Mouse (Mus musculus): ENCODE data around the gene Trpc1. TPM values are rescaled to one million over a fixed set of nuclear protein-coding genes. Genes with fewer than 3 reads are reported as not detected.

The Trpc1 gene
- polyA plus RNA-seq (2015; fragmentation: Nextera tagmentation; extraction: Ambion mirVana): 0.46 and 0.55 TPM in 2 replicates

DNA sequence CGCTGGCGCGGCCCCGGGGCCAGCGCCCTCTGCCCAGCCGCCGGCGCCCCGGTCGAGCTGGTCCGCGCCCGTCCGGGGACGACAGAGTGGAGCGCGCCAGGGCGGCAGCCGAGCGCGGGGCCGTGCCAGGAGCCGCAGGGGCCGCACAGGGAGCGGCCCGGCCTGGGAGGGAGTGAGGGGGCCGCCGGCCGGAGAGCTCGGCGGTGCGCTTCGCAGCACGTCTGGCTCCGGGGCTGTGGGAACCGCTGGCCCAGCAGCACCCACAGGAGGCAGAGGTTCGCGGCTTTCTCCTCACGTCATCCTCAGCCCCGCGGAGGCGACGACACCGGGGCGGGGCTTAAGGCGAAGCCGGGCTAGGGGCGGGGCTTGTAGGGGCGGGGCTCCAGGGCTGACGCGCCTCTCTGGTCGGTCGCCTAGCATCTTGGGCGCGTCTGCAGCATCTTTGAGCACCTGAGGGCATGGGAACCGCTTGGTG lies at the start of gene Trpc1:
Trpc1 (minus strand) TSS at position 339 of the 475 bp plus-strand sequence.
- Histone ChIP-seq H3K36me3 (replicated peaks) (no peaks in the 10 kb centered on the region), H3K4me2 (peak within 1 kb of the TSS; percentile 88), H3K9ac (peak within 1 kb of the TSS; percentile 61; the same call in 1 of the 2 replicates), H3K9me3 (replicated peaks) (no peaks in the 10 kb centered on the region), H3K27me3 (peaks cover 45% of the 10 kb centered on the region), H3K27ac (replicated peaks) (0 out of 2 replicates have a peak within 1 kb of the TSS, but pooled peaks have one; percentile 22), H3K4me1 (replicated peaks) (peaks cover 13% of the 10 kb centered on the region), H3K4me3 (replicated peaks) (peak within 1 kb of the TSS; percentile 65)
- peak; percentile 91 for ATAC-seq (ENCODE audit: insufficient read depth)
- WGBS (ENCODE audit: insufficient replicate concordance): under 1% methylated on average over 55 of the region's 56 CpGs

DNA sequence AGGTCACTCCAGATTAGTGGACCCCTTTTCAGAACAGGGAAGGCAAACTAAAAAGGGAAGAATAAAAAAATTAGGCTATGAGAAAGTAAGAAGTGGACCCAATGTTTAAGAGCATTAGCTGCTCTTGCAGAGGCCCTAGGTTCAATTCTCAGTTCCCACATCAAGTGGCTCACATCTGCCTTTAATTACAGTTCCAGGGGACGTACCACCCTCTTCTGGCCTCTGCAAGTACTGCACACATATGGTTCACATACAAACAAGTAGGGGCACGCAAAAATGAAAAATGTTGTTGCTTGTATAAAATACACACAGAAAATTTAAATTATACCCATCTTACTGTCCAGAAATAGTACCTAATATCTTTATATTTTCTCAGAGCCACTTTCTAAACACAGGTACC lies 46.1 kb upstream of the Trpc1 start:
- H3K4me2 ChIP-seq: no peak overlapping the region
- H3K4me3 ChIP-seq (replicated peaks): no peak overlapping the region
- 66% methylated on average over 2 of the region's 2 CpGs for WGBS (ENCODE audit: insufficient replicate concordance)
- no peaks in the 10 kb centered on the region for H3K27me3 ChIP-seq
- no peaks in the 10 kb centered on the region for H3K36me3 ChIP-seq (replicated peaks)
- H3K9me3 ChIP-seq (replicated peaks): no peaks in the 10 kb centered on the region
- H3K9ac ChIP-seq: no peak overlapping the region
- H3K4me1 ChIP-seq (replicated peaks): 0 out of 2 replicates have a peak, but pooled peaks cover 2% of the 10 kb centered on the region
- no peak for ATAC-seq (ENCODE audit: insufficient read depth)
- no peak overlapping the region for H3K27ac ChIP-seq (replicated peaks)

DNA sequence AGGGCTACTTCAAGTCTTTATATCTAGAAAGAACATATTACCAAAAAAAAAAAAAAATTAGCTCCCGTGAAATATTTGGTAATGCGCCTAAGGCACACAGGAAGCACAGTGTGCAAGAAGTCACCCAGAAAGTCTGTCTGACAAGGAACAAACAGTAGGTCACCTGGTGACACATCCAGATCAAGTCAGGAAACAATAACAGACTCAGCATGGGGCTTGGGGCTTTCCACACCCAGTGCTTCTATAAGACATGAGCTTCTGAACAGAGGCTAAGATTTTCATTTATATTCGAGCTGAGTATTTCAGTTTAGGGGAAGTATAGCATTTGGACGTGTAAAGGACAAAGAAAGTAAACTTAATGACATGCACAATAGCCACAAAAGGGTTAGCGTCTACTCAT lies 45.7 kb upstream of the Trpc1 start:
- H3K36me3 ChIP-seq (replicated peaks): no peaks in the 10 kb centered on the region
- ATAC-seq (ENCODE audit: insufficient read depth): no peak
- H3K27me3 ChIP-seq: no peaks in the 10 kb centered on the region
- no peak overlapping the region for H3K9ac ChIP-seq
- H3K9me3 ChIP-seq (replicated peaks): no peaks in the 10 kb centered on the region
- H3K4me1 ChIP-seq (replicated peaks): 0 out of 2 replicates have a peak, but pooled peaks cover 2% of the 10 kb centered on the region
- no peak overlapping the region for H3K4me3 ChIP-seq (replicated peaks)
- WGBS (ENCODE audit: insufficient replicate concordance): 68% methylated on average over 5 of the region's 5 CpGs
- H3K27ac ChIP-seq (replicated peaks): no peak overlapping the region
- H3K4me2 ChIP-seq: no peak overlapping the region

DNA sequence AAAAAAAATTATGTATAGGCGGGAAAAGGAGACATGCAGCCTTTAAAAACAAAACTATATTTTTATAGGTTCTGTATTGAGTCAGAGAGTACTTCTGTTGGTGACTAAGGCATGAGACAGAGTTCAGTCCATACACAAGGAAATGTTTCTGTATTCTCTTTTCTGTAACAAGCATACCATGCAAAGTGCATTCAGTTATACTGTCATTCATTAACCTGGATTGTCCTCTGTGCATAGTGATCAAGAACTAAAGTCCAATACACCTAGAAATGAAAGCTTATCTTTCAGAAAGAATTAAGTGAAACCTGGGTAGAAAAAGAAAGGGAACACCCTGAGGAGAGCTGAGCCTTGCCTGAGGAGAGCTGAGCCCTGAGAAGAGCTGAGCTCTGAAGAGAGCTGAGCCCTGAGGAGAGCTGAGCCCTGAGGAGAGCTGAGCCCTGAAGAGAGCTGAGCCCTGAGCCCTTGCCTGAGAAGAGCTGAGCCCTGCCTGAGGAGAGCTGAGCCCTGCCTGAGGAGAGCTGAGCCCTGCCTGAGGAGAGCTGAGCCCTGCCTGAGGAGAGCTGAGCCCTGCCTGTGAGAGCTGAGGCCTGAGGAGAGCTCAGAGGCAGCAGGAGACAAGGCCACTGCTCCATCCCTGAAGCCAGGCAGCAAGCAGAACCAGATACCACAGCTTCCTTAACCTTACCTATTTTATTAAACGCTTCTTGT lies 45.1 kb upstream of the Trpc1 start:
- WGBS (ENCODE audit: insufficient replicate concordance): 57% methylated on average over 2 of the region's 2 CpGs
- 0 out of 2 replicates have a peak, but pooled peaks cover 2% of the 10 kb centered on the region for H3K4me1 ChIP-seq (replicated peaks)
- H3K27me3 ChIP-seq: no peaks in the 10 kb centered on the region
- no peak overlapping the region for H3K4me3 ChIP-seq (replicated peaks)
- ATAC-seq (ENCODE audit: insufficient read depth): no peak; the same call in 1 of the 2 replicates
- peak overlapping the region; percentile 7 for H3K4me2 ChIP-seq
- H3K9ac ChIP-seq: no peak overlapping the region
- H3K9me3 ChIP-seq (replicated peaks): no peaks in the 10 kb centered on the region
- no peaks in the 10 kb centered on the region for H3K36me3 ChIP-seq (replicated peaks)
- H3K27ac ChIP-seq (replicated peaks): peak overlapping the region; percentile 74

DNA sequence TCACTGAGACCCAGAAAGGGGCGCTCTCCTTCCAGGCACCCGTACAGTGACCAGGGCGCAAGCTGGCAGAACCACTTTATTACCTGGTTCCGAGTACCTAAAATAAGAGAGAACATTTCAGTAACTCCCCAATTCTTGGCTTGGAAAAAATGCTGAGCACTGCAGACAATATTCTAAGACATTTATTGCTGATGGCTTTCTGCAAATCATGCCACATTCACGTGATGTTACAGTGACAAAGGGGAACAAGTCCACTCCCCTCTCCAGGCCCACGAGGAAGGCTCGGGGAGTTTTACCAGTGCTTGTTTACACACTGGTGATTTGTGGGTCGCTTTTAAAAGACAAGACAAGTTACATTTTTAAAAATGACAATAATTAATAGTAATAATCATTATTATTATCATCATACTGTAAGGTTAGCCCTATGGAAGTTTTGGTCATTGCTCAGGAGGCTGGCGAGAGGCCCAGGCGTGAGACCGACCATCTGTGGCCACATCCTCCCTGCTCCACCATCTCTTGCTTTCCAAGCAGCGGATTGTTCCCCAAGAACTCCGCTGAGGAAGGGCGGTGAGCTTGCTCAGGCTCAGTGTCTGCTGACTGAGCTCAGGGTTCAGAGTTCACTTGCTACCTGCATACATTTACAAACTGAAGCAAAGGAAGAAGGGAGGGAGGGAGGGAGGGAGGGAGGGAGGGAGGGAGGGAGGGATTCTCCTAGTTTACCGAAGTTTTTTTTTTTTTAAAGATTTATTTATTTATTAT lies 44.0 kb upstream of the Trpc1 start:
- H3K9ac ChIP-seq: no peak overlapping the region
- no peaks in the 10 kb centered on the region for H3K27me3 ChIP-seq
- H3K27ac ChIP-seq (replicated peaks): no peak overlapping the region
- no peaks in the 10 kb centered on the region for H3K36me3 ChIP-seq (replicated peaks)
- ATAC-seq (ENCODE audit: insufficient read depth): no peak
- WGBS (ENCODE audit: insufficient replicate concordance): 72% methylated on average over 15 of the region's 15 CpGs
- no peak overlapping the region for H3K4me2 ChIP-seq
- H3K4me1 ChIP-seq (replicated peaks): 0 out of 2 replicates have a peak, but pooled peaks cover 2% of the 10 kb centered on the region
- no peak overlapping the region for H3K4me3 ChIP-seq (replicated peaks)
- no peaks in the 10 kb centered on the region for H3K9me3 ChIP-seq (replicated peaks)

DNA sequence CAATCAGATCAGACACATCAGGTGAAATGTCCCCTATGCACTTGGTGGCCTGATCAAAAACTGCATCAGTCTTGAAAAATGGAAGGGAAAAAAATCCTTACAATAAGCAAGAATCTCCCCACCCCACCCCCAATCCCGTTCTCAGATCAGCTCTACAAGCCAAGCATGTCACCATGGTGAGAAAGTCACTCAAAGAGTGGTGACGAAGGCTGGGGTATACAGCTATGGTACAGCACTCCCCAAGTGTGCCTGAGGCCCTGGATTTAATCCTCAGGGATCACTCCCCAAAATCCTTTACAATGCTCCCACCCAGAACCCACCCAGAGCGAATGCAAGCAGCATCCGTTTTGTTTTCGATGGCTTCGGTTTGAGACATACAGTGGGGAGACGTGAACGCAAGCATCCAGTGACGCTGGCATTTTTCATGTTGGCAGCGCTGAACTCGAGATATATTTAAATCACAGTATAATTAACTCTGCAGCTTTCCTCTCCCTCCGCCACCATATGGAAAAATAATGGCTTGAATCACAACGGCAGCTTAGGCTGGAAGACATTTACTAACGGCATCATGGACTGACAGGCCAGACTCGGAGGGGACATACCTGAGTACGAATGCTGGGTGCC lies 34.8 kb upstream of the Trpc1 start:
- H3K9ac ChIP-seq: no peak overlapping the region
- no peaks in the 10 kb centered on the region for H3K36me3 ChIP-seq (replicated peaks)
- no peaks in the 10 kb centered on the region for H3K27me3 ChIP-seq
- no peak overlapping the region for H3K4me3 ChIP-seq (replicated peaks)
- no peak for ATAC-seq (ENCODE audit: insufficient read depth)
- WGBS (ENCODE audit: insufficient replicate concordance): 72% methylated on average over 16 of the region's 16 CpGs
- no peaks in the 10 kb centered on the region for H3K4me1 ChIP-seq (replicated peaks)
- H3K9me3 ChIP-seq (replicated peaks): no peaks in the 10 kb centered on the region
- no peak overlapping the region for H3K4me2 ChIP-seq
- H3K27ac ChIP-seq (replicated peaks): no peak overlapping the region

DNA sequence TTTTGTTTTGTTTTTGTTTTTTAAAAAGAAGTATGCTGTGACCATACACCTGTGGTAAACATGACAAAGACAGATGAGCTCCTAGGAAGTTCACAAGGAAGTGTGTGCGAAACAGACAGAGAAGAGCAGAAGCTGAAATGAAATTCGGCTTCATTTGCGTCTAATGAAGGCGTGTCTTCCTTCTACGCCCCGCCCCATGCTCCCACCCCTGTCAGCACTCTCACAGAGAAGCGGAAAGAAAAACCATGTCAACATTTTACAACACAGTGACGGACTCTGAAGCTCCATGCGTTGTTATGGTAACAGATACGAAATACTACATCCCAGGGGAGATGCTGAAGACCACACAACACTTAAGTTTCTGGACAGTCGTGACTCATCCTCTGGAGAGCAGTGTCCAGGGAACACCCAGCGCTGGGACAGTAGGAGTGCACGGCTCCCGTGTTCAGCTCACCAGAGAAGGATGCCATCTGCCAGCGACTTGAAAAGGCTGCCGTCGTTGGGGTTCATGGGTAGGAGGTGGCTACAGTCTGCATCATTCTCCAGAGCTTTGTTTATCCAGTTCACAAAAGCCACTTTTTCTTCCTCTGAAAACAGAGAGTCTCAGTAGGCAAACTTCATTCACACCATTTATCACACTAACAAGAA lies 33.6 kb upstream of the Trpc1 start:
- no peak overlapping the region for H3K4me3 ChIP-seq (replicated peaks)
- no peak overlapping the region for H3K9ac ChIP-seq
- no peaks in the 10 kb centered on the region for H3K36me3 ChIP-seq (replicated peaks)
- no peaks in the 10 kb centered on the region for H3K4me1 ChIP-seq (replicated peaks)
- H3K27ac ChIP-seq (replicated peaks): no peak overlapping the region
- ATAC-seq (ENCODE audit: insufficient read depth): no peak
- no peaks in the 10 kb centered on the region for H3K9me3 ChIP-seq (replicated peaks)
- no peak overlapping the region for H3K4me2 ChIP-seq
- 64% methylated on average over 17 of the region's 17 CpGs for WGBS (ENCODE audit: insufficient replicate concordance)
- no peaks in the 10 kb centered on the region for H3K27me3 ChIP-seq

DNA sequence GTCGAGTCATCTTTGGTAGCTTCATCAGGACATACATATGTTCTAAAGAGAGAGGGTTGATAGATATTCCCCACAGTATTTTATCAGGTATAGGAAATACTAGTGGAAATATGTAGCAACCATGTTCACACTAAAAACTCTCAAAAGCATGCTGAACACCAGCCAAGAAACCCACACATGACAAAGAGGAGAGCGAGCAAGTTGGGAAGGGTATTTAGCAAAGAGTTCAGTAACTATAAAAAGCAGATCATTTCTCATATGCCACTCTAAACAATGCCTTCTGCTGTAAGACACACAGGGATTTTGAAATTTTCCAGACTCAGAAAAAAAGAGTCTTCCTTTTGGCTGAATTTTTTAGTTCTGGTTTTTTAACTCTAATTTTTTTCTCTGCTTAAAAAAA lies 21.5 kb upstream of the Trpc1 start:
- no peaks in the 10 kb centered on the region for H3K4me1 ChIP-seq (replicated peaks)
- no peak overlapping the region for H3K4me2 ChIP-seq
- H3K36me3 ChIP-seq (replicated peaks): no peaks in the 10 kb centered on the region
- H3K4me3 ChIP-seq (replicated peaks): no peak overlapping the region
- H3K9ac ChIP-seq: no peak overlapping the region
- no peak overlapping the region for H3K27ac ChIP-seq (replicated peaks)
- ATAC-seq (ENCODE audit: insufficient read depth): no peak
- H3K9me3 ChIP-seq (replicated peaks): no peaks in the 10 kb centered on the region
- WGBS (ENCODE audit: insufficient replicate concordance): 58% methylated on average over 2 of the region's 2 CpGs
- no peaks in the 10 kb centered on the region for H3K27me3 ChIP-seq

DNA sequence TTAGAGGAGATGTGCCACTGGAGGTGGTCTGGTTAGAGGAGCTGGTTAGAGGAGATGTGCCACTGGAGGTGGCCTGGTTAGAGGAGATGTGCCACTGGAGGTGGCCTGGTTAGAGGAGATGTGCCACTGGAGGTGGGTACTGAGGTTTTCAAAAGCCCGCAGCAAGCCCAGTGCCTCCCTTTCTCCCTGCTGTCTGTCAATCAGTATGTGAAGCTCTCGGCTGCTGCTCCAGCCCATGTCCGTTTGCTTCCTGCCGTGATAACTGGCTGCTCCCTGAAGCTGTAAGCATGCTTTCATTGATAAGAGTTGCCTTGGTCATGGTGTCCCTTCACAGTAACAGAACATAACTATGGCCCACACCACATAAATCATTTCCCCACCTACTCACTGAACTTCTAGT lies 13.0 kb upstream of the Trpc1 start:
- Histone ChIP-seq H3K4me2 (no peak overlapping the region), H3K27ac (replicated peaks) (no peak overlapping the region), H3K4me3 (replicated peaks) (no peak overlapping the region), H3K4me1 (replicated peaks) (no peaks in the 10 kb centered on the region), H3K9ac (no peak overlapping the region), H3K9me3 (replicated peaks) (no peaks in the 10 kb centered on the region), H3K36me3 (replicated peaks) (no peaks in the 10 kb centered on the region), H3K27me3 (no peaks in the 10 kb centered on the region)
- WGBS (ENCODE audit: insufficient replicate concordance): 25% methylated on average over 4 of the region's 4 CpGs
- ATAC-seq (ENCODE audit: insufficient read depth): no peak

DNA sequence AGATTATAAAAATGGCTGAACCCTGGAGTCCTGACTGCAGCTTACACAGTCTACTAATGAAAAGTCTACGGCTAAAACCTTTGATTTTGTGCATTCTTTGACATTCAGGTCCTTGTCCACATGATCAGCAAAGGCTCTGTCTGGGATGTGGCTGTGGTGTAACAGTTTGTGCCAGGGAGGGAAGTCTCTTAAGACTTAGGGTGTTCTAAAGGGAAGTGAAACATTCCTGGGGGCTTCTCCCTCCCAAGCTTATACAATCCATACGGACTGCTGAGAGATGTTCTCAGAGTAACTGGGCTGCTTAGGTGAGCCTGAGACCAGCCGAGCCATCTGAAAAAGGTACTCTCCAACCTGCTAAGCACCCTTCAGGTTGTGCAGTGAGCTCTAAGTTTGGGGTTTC lies 12.1 kb upstream of the Trpc1 start:
- Histone ChIP-seq H3K4me1 (replicated peaks) (no peaks in the 10 kb centered on the region), H3K9me3 (replicated peaks) (no peaks in the 10 kb centered on the region), H3K4me3 (replicated peaks) (no peak overlapping the region), H3K27ac (replicated peaks) (no peak overlapping the region), H3K27me3 (no peaks in the 10 kb centered on the region), H3K36me3 (replicated peaks) (no peaks in the 10 kb centered on the region), H3K4me2 (no peak overlapping the region), H3K9ac (no peak overlapping the region)
- WGBS (ENCODE audit: insufficient replicate concordance): 54% methylated on average over 3 of the region's 3 CpGs
- no peak for ATAC-seq (ENCODE audit: insufficient read depth)

DNA sequence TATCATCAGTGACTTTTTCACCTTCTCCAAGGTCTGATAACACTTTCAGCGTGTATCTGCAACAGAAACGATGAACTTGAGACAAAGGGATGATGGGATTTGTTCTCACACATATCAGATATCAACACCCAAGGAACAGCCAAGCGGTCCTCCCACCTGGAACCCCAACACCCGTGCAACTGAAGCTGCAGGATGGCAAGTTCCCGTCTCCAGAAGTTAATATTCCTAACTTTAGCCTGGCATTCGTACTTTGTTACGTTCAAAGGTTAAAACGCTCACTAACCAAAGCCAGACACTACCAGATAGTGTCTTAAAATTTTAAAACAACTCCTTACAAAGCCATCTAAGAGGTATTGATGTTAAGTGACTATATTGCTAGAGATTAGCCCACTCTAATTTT lies 11.2 kb upstream of the Trpc1 start:
- WGBS (ENCODE audit: insufficient replicate concordance): 69% methylated on average over 8 of the region's 8 CpGs
- ATAC-seq (ENCODE audit: insufficient read depth): no peak
- no peaks in the 10 kb centered on the region for H3K9me3 ChIP-seq (replicated peaks)
- H3K27me3 ChIP-seq: no peaks in the 10 kb centered on the region
- no peak overlapping the region for H3K27ac ChIP-seq (replicated peaks)
- H3K4me2 ChIP-seq: no peak overlapping the region
- no peaks in the 10 kb centered on the region for H3K36me3 ChIP-seq (replicated peaks)
- H3K4me1 ChIP-seq (replicated peaks): no peaks in the 10 kb centered on the region
- H3K4me3 ChIP-seq (replicated peaks): no peak overlapping the region
- no peak overlapping the region for H3K9ac ChIP-seq
